Mouse (Mus musculus): ENCODE measurements around the gene Olfr1255.

Olfr1255 gene

GRCm38 (mm10) chr2:89811751-89812150 lies at the start of gene Olfr1255:
Gene Olfr1255 (plus strand): TSS chr2:89812051.
- no peak for DNase-seq

GRCm38 (mm10) chr2:89793519-89793918 lies 18.3 kb upstream of the Olfr1255 start, which contains the start of gene Olfr1254:
Gene Olfr1254 (minus strand): TSS chr2:89793619.
- no peak for DNase-seq

GRCm38 (mm10) chr2:89799583-89799982 lies 12.3 kb upstream of the Olfr1255 start:
- DNase-seq: no peak

DNA sequence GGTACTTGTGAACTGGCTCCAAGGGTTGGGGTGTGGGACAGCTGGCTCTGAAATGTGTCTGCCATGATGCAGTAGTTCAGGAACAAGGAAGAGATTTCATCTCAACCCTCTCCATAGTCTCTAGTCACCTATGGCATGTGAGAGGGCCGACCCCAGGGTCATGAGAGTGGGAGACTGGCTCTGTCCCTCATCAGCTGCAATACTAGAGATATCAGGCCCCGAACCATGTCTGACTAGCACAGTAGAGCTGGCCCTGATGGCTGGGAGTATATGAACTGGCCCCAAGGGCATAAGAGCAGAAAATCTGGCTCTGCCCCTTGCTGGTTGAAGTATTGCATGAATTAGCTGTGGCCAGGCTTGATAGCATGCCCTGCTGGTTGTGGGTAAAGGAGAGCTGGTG lies 1.1 kb upstream of the Olfr1255 start:
- no peak for DNase-seq

DNA sequence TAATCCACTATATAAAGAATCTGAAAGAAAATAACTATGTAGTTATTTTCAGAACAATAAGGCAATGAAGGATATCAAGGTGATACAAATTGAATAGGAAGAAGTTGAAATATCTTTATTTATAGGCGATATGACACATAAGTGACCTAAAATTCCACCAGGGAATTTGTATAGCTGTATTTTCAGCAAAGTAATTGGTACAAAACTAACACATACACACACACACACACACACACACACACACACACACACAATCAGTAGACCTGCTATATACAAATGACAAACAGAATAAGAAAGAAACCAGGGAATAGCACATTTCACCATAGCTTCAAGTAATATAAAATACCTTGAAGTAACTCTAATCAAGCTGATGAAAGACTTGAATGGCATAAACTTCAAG lies 8.4 kb downstream of the Olfr1255 start:
- no peak for DNase-seq

DNA sequence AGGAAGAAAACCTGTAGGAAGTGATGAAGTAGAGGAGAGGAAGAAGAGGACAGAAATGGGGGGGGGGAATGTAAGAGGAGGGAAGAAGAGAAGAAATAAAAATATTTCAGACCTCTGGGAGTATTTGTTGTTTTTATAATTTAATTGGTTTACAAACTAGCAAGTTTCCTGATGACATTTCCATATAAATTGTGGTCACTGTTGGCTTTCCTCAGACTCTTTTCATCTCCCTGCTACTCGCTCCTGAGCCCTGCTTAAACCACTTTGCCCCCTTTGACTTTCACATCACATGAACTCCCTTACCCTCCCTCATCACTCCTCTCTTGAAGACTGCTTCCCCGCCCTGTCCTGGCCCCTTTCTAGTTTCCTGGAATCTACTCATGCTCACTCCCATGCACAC lies 29.6 kb downstream of the Olfr1255 start, which contains the start of gene Olfr1256:
TSS of gene Olfr1256 (minus strand) at position 101 of the 400 bp plus-strand sequence.
- no peak for DNase-seq

DNA sequence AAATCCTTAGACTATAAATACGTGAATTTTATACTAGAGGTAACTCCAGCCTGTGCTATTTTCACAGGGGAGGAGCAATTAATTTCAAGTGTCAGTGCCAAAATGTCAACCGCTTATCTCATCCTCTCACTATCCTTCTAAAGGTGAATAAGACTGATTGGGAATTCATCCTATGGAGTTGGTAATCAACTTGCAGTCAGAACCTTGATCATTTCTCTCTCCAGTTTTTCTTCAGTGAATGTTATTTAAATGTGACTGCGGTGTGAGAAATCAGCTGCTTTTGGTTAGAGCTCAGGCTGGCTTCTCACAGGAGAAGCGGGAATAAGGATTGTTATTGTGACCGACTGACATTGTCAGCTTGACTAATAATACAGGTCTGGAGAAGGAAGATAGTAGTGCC lies 36.3 kb downstream of the Olfr1255 start, which contains the start of gene Olfr48:
TSS of gene Olfr48 (minus strand) at position 101 of the 400 bp plus-strand sequence.
- DNase-seq: no peak

GRCm38 (mm10) chr2:89849230-89849629 lies 37.4 kb downstream of the Olfr1255 start:
- no peak for DNase-seq

All from thymus, postnatal 14 days (tissue).